Mouse (Mus musculus) embryonic facial prominence, embryonic 12.5 days (tissue): ENCODE measurements at regions not wholly inside any gene's neighbourhood (a gene's known extent, or its start where the extent isn't known, plus 50 kb on each side); places are given as distances from the start of the nearest gene placed in this dataset.

Experiments used
- ATAC-seq: fragments of 200-750 bp; cut with Nextera tagmentation; 2 replicates; pipeline ENCODE4 v1.8.0; 2017; ENCODE audit not compliant: insufficient number of reproducible peaks, insufficient read depth, low FRiP score, low TSS enrichment
- H3K27ac ChIP-seq: fragments of 300-500 bp; sonication (generic); 2 replicates; pipeline ENCODE4 v1.5.1; 2016; ENCODE audit warnings: mild to moderate bottlenecking
- H3K27me3 ChIP-seq: fragments of 300-500 bp; sonication (generic); 2 replicates; pipeline ENCODE4 v1.6.1; 2016; ENCODE audit warnings: mild to moderate bottlenecking, moderate library complexity
- H3K36me3 ChIP-seq: fragments of 300-500 bp; sonication (generic); 2 replicates; pipeline ENCODE4 v1.6.1; 2016; ENCODE audit warnings: mild to moderate bottlenecking
- H3K4me1 ChIP-seq: fragments of 300-500 bp; sonication (generic); 2 replicates; pipeline ENCODE4 v1.6.1; 2016
- H3K4me2 ChIP-seq: fragments of 300-500 bp; sonication (generic); replicated peaks from 2 replicates; pipeline ENCODE4 v1.6.1; 2016; ENCODE audit warnings: mild to moderate bottlenecking, moderate library complexity
- H3K4me3 ChIP-seq: fragments of 300-500 bp; sonication (generic); 2 replicates; pipeline ENCODE4 v1.5.1; 2016; ENCODE audit warnings: mild to moderate bottlenecking
- H3K9ac ChIP-seq: fragments of 300-500 bp; sonication (generic); 2 replicates; pipeline ENCODE4 v1.6.1; 2016; ENCODE audit warnings: mild to moderate bottlenecking, moderate library complexity
- H3K9me3 ChIP-seq: fragments of 300-500 bp; sonication (generic); 2 replicates; pipeline ENCODE4 v1.6.1; 2016; ENCODE audit warnings: mild to moderate bottlenecking, moderate library complexity
- WGBS: fragments of 180-500 bp; shearing (Covaris S2); methylation state at CpG from one replicate; pipeline ENCODE4 v1.1.7; 2016; 5-methylcytosine and 5-hydroxymethylcytosine counted together

DNA sequence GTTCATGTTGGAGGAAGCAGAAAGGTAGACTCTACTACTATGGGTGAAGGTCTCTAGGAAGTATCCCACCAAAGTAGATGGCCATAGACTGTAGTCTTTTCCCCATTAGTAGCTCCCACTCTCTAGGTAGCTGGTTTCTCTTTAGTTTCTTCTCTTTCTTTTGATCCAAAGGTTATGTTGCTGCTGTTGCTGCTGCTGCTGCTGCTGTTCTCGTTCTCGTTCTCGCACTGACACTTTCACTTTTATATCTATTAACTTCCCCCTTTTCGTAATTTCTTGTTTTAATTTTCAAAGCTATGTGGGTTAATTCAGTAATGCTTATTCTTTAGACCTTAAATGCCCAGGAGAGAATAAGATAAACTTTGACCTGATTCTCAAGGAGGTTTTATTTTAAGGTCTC is 58.3 kb downstream of the Tmem100 start:
- ATAC-seq, result no peak

DNA sequence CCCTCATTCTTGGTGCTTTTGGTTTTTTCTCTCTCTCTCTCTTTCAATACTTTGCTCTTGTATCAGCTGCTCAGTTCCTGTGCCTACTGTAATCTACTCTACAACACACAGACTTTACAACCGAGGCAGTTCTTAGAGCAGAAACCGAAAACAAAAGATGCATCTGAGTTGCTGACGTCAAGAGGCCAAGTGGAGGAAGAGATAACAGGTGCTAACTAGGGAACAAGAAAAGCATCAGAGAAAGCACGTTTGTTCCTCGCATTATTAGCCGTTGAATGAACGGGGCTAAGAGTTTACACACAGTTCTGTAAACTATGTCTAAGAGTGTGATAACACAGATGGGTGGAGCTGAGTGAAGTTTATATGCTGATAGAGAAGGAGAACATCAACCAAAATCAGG is 63.9 kb downstream of the Tmem100 start:
- WGBS, result 84% methylated on average over 7 of the region's 7 CpGs
- ATAC-seq, result no peak
- Histone ChIP-seq H3K9me3 (no peaks in the 10 kb centered on the region), H3K4me1 (0 out of 2 replicates have a peak, but pooled peaks cover 3% of the 10 kb centered on the region), H3K27me3 (no peaks in the 10 kb centered on the region), H3K4me2 (no peak overlapping the region), H3K4me3 (no peak overlapping the region), H3K9ac (no peak overlapping the region), H3K27ac (no peak overlapping the region), H3K36me3 (no peaks in the 10 kb centered on the region)

More for the DNA sequence above, 58.3 kb downstream of the Tmem100 start:
- Histone ChIP-seq H3K36me3 (no peaks in the 10 kb centered on the region), H3K4me1 (0 out of 2 replicates have a peak, but pooled peaks cover 2% of the 10 kb centered on the region), H3K9me3 (no peaks in the 10 kb centered on the region), H3K9ac (no peak overlapping the region), H3K4me2 (no peak overlapping the region), H3K27ac (no peak overlapping the region), H3K4me3 (no peak overlapping the region), H3K27me3 (no peaks in the 10 kb centered on the region)
- 93% methylated on average over 4 of the region's 4 CpGs for WGBS

DNA sequence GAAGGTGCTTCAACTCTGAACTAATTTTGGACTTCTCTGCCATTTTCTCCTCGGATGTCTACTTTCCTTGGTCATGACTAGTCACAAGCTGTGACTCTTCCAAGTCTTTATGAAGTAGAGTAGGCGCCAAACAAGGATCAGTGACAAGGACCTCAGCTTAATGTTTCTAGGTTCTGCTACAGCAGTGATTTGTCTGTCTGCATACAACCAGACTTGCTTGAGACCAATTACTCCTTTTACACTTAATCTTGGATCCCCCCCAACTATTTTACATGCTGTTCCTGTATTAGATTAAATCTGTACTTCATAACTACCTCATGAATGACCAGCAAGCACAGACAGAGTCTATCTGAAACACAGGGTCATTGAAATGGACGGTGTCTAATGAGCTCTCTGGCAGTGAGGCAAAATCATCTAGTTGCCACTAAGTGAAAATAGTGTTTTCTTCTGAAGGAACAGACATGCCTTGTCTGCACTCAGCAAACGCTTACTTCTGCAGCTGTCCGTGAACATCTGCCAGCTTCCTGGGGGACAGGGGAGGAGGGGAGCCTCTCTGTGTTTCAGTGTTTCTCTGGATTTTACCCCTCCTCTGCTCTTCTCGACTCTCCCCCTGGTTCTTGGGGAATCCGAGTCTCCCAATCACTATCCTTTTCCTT is 64.7 kb downstream of the Tmem100 start:
- Histone ChIP-seq H3K27me3 (no peaks in the 10 kb centered on the region), H3K4me2 (no peak overlapping the region), H3K27ac (no peak overlapping the region), H3K4me1 (0 out of 2 replicates have a peak, but pooled peaks cover 3% of the 10 kb centered on the region), H3K9me3 (no peaks in the 10 kb centered on the region), H3K9ac (no peak overlapping the region), H3K36me3 (no peaks in the 10 kb centered on the region), H3K4me3 (no peak overlapping the region)
- ATAC-seq, result no peak
- WGBS, result 78% methylated on average over 7 of the region's 7 CpGs

DNA sequence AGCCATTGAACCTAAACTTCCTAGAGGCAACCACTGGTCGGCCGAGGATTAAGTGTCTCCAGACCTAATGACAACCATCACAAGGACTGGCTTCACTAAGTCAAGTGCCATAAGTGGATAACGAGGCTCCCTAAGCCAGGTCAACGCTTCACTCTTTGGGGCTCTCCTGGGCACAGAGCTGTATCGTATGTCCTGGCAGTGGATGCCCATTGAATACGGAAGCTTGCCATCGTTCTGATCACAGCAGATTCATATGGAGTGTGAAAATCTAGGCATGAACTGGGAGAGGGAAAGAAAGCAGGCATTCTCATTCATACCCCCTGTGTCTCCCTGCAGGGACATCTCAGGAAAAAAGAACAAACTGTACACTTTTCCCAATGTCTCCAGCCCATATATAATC is 68.3 kb downstream of the Tmem100 start:
- no peak overlapping the region for H3K9ac ChIP-seq
- H3K9me3 ChIP-seq, result no peaks in the 10 kb centered on the region
- WGBS, result 49% methylated on average over 7 of the region's 7 CpGs
- H3K4me1 ChIP-seq, result 0 out of 2 replicates have a peak, but pooled peaks cover 3% of the 10 kb centered on the region
- no peaks in the 10 kb centered on the region for H3K27me3 ChIP-seq
- no peak overlapping the region for H3K27ac ChIP-seq
- H3K4me2 ChIP-seq, result no peak overlapping the region
- H3K36me3 ChIP-seq, result no peaks in the 10 kb centered on the region
- no peak overlapping the region for H3K4me3 ChIP-seq
- ATAC-seq, result no peak

DNA sequence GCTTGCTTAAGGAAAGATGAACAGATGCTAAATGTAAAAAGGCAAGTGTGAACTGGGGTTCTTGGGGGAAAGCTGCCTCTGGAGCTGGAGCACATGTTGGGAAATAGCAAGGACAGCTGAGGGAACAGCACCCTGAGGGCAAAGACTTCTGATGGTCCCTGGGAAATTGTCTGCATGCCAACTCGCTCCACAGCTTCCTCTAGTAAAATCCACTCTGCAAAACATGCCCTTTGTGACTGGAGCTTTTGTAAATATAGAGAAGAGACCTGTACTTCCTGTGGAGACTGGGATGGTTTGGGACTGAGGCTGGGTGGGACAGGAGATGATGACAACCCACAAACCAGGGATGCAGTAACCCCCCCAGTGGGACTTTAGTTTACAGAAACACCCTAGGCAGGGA is 69.0 kb downstream of the Tmem100 start:
- Histone ChIP-seq H3K27ac (no peak overlapping the region), H3K27me3 (no peaks in the 10 kb centered on the region), H3K4me3 (no peak overlapping the region), H3K4me1 (0 out of 2 replicates have a peak, but pooled peaks cover 3% of the 10 kb centered on the region), H3K4me2 (no peak overlapping the region), H3K9me3 (no peaks in the 10 kb centered on the region), H3K9ac (no peak overlapping the region), H3K36me3 (no peaks in the 10 kb centered on the region)
- 41% methylated on average over 1 of the region's 1 CpGs for WGBS
- no peak for ATAC-seq

DNA sequence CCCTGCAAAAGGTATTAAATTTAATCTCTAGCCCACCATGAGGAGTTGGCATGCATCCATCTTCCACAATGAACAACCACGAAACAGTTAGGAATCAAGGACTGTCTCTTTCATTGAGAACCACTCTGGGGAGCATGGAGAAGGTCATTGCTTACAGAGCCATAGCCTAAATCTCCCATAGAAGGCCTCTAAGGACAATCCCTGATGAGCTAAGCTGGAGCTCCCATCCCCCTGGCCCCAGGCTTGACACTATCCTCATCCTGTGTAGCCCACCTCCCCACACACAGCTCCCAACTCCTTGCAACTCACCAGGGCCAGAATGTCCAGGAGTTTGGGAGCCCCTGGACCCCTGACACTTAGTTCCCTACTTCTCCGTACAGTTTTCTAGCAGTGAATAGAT is 70.0 kb downstream of the Tmem100 start:
- Histone ChIP-seq H3K9me3 (no peaks in the 10 kb centered on the region), H3K4me1 (0 out of 2 replicates have a peak, but pooled peaks cover 3% of the 10 kb centered on the region), H3K4me2 (no peak overlapping the region), H3K27ac (no peak overlapping the region), H3K27me3 (no peaks in the 10 kb centered on the region), H3K9ac (no peak overlapping the region), H3K4me3 (no peak overlapping the region), H3K36me3 (no peaks in the 10 kb centered on the region)
- WGBS, result 79% methylated on average over 2 of the region's 2 CpGs
- no peak for ATAC-seq

DNA sequence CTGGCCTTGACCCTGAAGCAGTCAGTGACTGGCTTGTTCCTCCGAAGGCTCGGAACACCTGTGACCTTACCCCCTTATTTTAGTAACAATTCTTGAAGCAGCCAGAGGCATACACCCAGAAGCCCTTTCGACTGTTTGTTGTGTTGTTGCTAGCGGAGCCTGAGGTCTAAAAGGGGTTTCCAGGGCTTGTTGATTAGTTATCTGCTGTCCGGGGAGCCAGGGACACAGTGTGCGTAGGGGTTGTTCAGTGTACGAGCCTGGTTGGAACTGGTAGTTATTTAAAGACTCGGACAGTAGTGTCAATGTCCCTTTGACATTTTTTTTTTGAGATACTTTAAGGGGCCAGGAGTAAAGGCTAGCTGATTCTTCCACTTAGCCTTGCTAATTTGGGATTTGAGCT is 71.1 kb downstream of the Tmem100 start:
- Histone ChIP-seq H3K4me2 (no peak overlapping the region), H3K36me3 (no peaks in the 10 kb centered on the region), H3K27me3 (no peaks in the 10 kb centered on the region), H3K4me3 (no peak overlapping the region), H3K4me1 (0 out of 2 replicates have a peak, but pooled peaks cover 3% of the 10 kb centered on the region), H3K9ac (no peak overlapping the region), H3K27ac (no peak overlapping the region), H3K9me3 (no peaks in the 10 kb centered on the region)
- ATAC-seq, result no peak
- WGBS, result 31% methylated on average over 8 of the region's 8 CpGs

DNA sequence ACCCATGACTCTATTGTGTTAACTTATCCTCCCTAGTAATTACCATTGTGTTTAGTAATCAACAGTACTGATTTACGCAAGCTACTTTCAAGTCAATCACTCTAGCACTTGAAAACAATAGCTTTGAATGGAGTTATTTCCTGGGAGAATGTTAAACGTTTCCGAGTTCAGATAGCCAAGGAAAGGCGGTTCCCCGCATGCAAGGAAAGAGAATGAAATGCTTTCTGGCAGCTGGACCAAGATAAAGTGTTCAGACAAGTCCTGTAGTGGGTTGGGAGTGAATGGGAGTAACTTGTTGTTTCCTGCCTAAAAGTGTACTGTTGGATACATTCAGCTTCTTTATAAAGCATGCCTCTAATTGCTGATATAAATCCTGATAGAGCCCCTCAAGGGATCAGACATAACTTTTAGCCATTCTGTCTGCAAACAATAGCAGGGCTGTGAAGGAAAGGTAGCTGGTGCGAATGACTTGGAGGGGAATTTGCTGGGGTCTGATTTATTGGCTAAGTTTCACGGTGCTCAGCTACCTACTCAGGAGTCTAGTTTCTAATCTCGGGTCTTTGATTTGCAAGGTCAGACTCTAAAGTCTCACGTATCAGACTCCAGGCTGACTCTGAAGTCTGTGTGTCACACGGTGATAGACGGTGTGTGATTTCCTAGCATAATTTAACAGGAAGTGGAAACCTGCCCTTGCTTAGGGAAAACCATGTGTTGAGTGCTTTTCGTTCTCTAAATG is 76.1 kb downstream of the Tmem100 start:
- 45% methylated on average over 12 of the region's 12 CpGs for WGBS
- Histone ChIP-seq H3K36me3 (no peaks in the 10 kb centered on the region), H3K4me3 (no peak overlapping the region), H3K27ac (no peak overlapping the region), H3K27me3 (no peaks in the 10 kb centered on the region), H3K4me1 (no peaks in the 10 kb centered on the region), H3K9ac (no peak overlapping the region), H3K9me3 (no peaks in the 10 kb centered on the region), H3K4me2 (no peak overlapping the region)
- ATAC-seq, result no peak

DNA sequence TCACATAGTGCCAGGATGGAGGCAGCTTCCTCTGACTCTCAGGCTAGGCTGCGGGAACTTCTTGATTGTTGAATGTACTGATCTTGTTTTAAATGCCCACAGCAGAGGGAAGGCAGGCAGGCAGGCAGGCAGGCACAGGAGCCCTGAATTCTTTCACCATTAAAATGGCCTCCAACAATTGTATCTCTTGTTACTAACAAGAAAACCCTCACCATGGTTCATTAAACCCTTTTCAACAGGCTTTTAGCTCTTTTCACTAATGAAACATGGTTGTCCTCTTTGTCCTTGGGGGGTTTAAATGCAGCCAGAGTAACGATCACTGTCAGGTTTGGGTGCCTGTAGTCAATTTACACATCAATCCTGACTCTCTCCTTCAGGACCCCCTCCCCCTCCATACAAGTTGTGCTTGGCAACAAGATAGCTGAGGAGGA is 77.8 kb upstream of the Gm45716 start:
- Histone ChIP-seq H3K9ac (no peak overlapping the region), H3K4me1 (no peaks in the 10 kb centered on the region), H3K27me3 (no peaks in the 10 kb centered on the region), H3K4me2 (no peak overlapping the region), H3K9me3 (no peaks in the 10 kb centered on the region), H3K27ac (no peak overlapping the region), H3K4me3 (no peak overlapping the region), H3K36me3 (no peaks in the 10 kb centered on the region)
- ATAC-seq, result no peak
- WGBS, result 16% methylated on average over 2 of the region's 2 CpGs

DNA sequence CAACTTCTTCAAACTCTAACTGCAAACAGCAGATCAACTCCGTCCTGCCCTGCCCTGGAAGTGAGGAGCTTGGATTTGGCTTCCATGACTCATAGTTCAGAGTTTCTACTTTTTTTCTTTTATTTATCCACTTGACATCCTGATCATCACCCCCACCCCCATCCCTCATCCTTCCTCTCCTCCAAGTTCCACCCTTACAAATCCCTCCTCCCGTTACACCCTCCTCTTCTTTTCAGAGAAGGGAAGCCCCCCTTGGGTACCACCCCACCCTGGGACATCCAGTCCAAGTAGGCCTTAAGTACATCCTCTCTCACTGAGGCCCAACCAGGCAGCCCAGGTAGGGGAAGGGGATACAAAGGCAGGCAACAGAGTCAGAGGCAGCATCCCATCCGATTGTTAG is 77.3 kb upstream of the Gm45716 start:
- Histone ChIP-seq H3K27ac (no peak overlapping the region), H3K4me2 (no peak overlapping the region), H3K9ac (no peak overlapping the region), H3K36me3 (no peaks in the 10 kb centered on the region), H3K4me3 (no peak overlapping the region), H3K4me1 (no peaks in the 10 kb centered on the region), H3K27me3 (no peaks in the 10 kb centered on the region), H3K9me3 (no peaks in the 10 kb centered on the region)
- ATAC-seq, result no peak
- 81% methylated on average over 3 of the region's 3 CpGs for WGBS

DNA sequence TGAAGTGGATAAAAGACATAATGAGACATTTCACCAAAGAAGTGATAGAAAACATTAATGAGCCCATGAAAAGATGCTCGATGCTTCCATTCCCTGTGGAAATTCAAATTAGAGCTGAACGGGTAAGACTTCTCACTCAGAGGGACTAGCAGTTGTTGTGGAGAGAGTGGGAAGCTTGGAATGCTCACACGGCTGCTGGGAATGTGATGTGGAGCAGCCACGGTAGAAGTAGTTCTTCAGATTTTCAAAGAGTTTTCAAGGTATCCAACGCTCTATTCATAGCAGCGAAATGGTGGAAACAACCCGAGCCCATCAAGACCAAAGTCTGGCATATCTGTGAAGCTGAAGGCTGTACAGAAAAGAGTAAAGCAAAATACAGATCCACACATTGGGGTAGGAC is 75.3 kb upstream of the Gm45716 start:
- WGBS, result 85% methylated on average over 7 of the region's 7 CpGs

More for the DNA sequence above, 75.3 kb upstream of the Gm45716 start:
- Histone ChIP-seq H3K4me3 (no peak overlapping the region), H3K4me2 (no peak overlapping the region), H3K9me3 (no peaks in the 10 kb centered on the region), H3K36me3 (no peaks in the 10 kb centered on the region), H3K9ac (no peak overlapping the region), H3K27ac (no peak overlapping the region), H3K4me1 (peaks cover 6% of the 10 kb centered on the region; the same call in 1 of the 2 replicates), H3K27me3 (no peaks in the 10 kb centered on the region)
- ATAC-seq, result no peak
